ENCODE assay signal across 8 mouse cellular contexts in the genomic region with DNA sequence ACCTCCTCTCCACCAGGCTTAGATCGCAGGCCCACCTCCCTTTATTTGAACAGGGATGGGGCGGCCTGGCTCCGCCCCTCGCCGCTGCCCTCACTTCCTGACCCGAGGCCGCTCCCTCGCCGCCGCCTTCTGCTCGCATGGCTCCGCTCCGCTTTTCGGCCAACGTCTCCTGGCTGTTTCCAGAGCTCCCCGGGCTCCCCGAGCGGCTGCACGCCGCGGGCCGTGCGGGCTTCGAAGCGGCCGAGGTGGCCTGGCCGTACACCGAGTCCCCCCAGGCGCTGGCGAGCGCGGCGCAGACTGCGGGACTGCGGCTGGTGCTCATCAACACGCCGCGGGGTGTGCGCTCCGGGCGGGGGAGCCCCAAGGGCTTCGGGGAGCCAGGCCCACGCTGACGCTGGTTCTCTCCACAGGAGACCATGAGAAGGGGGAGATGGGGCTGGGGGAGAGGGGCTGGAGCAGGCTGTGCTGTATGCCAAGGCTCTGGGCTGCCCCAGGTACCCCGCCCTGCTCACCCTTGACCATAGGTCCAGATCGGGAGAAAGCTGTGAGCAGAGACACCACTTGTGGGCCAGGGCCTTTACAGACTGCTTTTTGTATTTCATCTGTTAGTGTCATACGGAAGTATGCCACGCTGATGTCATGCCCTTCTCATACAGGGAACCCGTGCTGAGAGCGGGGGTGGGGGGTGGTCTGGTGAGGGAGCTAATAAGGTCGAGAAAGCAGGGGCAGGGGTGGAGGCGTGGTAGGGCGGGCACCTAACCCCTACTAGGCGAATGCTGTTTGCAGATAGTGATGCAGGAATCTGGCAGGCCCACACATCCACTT. TPM values are rescaled to one million over a fixed set of nuclear protein-coding genes. Genes with fewer than 3 reads are reported as not detected.
DNase-seq lines count a peak whose midpoint lies in the region; ATAC-seq and TF ChIP-seq lines count a peak whose summit lies in the region.

No protein-coding gene starts in this region.

- H3K27ac ChIP-seq in heart, embryonic 14.5 days (replicated peaks in 1 of 2; ENCODE audit: control insufficient read depth in 1 of 2, insufficient read depth in 1 of 2, low read depth in 2 of 2, low read length in 2 of 2), result peak overlapping the region; percentile 74 to 83
- H3K27ac ChIP-seq in kidney, postnatal 0 days, result peak overlapping the region; percentile 75
- peak overlapping the region; percentile 62 for H3K27ac ChIP-seq in liver, embryonic 15.5 days (replicated peaks)
- peak overlapping the region; percentile 81 for H3K27ac ChIP-seq in stomach, embryonic 15.5 days

- H3K27me3 ChIP-seq in E14TG2a.4 (ENCODE audit: insufficient read depth, low read length), result peaks cover 9% of the 10 kb centered on the region
- H3K27me3 ChIP-seq in heart, embryonic 14.5 days (ENCODE audit: control insufficient read depth, insufficient read depth, low read length), result no peaks in the 10 kb centered on the region
- no peaks in the 10 kb centered on the region for H3K27me3 ChIP-seq in kidney, postnatal 0 days (ENCODE audit: insufficient read depth, low read length)
- H3K27me3 ChIP-seq in liver, embryonic 15.5 days, result no peaks in the 10 kb centered on the region; the same call in 1 of the 2 replicates
- H3K27me3 ChIP-seq in stomach, embryonic 15.5 days (replicated peaks), result no peaks in the 10 kb centered on the region

- H3K4me1 ChIP-seq in E14TG2a.4 (replicated peaks; ENCODE audit: low read depth, low read length), result peaks cover 19% of the 10 kb centered on the region
- H3K4me1 ChIP-seq in heart, embryonic 14.5 days (ENCODE audit: control insufficient read depth in 2 of 2, insufficient read depth in 2 of 2, low read length in 2 of 2), result peaks cover 0 to 10% of the 10 kb centered on the region in 2 experiments; a peak in 3 of 4 replicates
- peaks cover 10% of the 10 kb centered on the region; the same call in 1 of the 2 replicates for H3K4me1 ChIP-seq in kidney, postnatal 0 days (replicated peaks; ENCODE audit: insufficient read depth, low read length)
- peaks cover 25% of the 10 kb centered on the region for H3K4me1 ChIP-seq in liver, embryonic 15.5 days (replicated peaks)
- peaks cover 13% of the 10 kb centered on the region; the same call in 1 of the 2 replicates for H3K4me1 ChIP-seq in stomach, embryonic 15.5 days

- 0 out of 2 replicates have a peak, but pooled peaks have one; percentile 58 for ATAC-seq in erythroid progenitor cell, adult 5-6 weeks (replicated peaks; ENCODE audit: low FRiP score, poor library complexity, severe bottlenecking)
- ATAC-seq in heart, embryonic 14.5 days (ENCODE audit: insufficient number of reproducible peaks, insufficient read depth, low FRiP score, low read depth), result peak; percentile 62
- peak; percentile 44 for ATAC-seq in kidney, postnatal 0 days (replicated peaks; ENCODE audit: low FRiP score, low read depth)
- peak; percentile 69 for ATAC-seq in liver, embryonic 15.5 days (ENCODE audit: insufficient read depth)
- peak; percentile 70 for ATAC-seq in stomach, embryonic 15.5 days (ENCODE audit: insufficient read depth, low FRiP score, low read depth)

- peak overlapping the region; percentile 85 for H3K4me2 ChIP-seq in heart, embryonic 14.5 days (ENCODE audit: low read length)
- H3K4me2 ChIP-seq in kidney, postnatal 0 days (ENCODE audit: low read length), result peak overlapping the region; percentile 99
- peak overlapping the region; percentile 94 for H3K4me2 ChIP-seq in liver, embryonic 15.5 days
- peak overlapping the region; percentile 77 for H3K4me2 ChIP-seq in stomach, embryonic 15.5 days

- H3K9me3 ChIP-seq in E14TG2a.4 (ENCODE audit: low read length), result no peaks in the 10 kb centered on the region; the same call in 1 of the 2 replicates
- no peaks in the 10 kb centered on the region for H3K9me3 ChIP-seq in heart, embryonic 14.5 days (ENCODE audit: control insufficient read depth, low read length)
- no peaks in the 10 kb centered on the region for H3K9me3 ChIP-seq in kidney, postnatal 0 days (replicated peaks; ENCODE audit: low read length)
- no peaks in the 10 kb centered on the region for H3K9me3 ChIP-seq in liver, embryonic 15.5 days (replicated peaks)
- no peaks in the 10 kb centered on the region for H3K9me3 ChIP-seq in stomach, embryonic 15.5 days

- peak overlapping the region; percentile 81 for H3K4me3 ChIP-seq in E14TG2a.4 (replicated peaks; ENCODE audit: low read length)
- peak overlapping the region; percentile 70 to 86 for H3K4me3 ChIP-seq in heart, embryonic 14.5 days (ENCODE audit: control insufficient read depth in 1 of 2, insufficient read depth in 1 of 2, low read depth in 1 of 2, low read length in 2 of 2)
- H3K4me3 ChIP-seq in kidney, postnatal 0 days (replicated peaks; ENCODE audit: low read depth, low read length), result peak overlapping the region; percentile 72
- H3K4me3 ChIP-seq in liver, embryonic 15.5 days (replicated peaks), result peak overlapping the region; percentile 70
- peak overlapping the region; percentile 69 for H3K4me3 ChIP-seq in stomach, embryonic 15.5 days (replicated peaks)

- peak; percentile 17 for DNase-seq in c-Kit-negative CD71-positive TER-119-positive erythroid progenitor cells, embryonic 14.5 days (ENCODE audit: low read depth, low spot score)
- peak; percentile 85 for DNase-seq in kidney, postnatal 0 days (ENCODE audit: low spot score)
- peak; percentile 87 for DNase-seq in neural tube, embryonic 10.5 days (ENCODE audit: extremely low spot score, low spot score)

- TF ChIP-seq CTCF in E14TG2a.4 (conservative IDR thresholded peaks at IDR 0.05; ENCODE audit: low read length), result no peak
- TF ChIP-seq CTCF in kidney, postnatal 0 days (IDR thresholded peaks at IDR 0.05; ENCODE audit: low read depth), result no peak

- H3K36me3 ChIP-seq in E14TG2a.4 (ENCODE audit: insufficient read depth, low read length), result peaks cover 38% of the 10 kb centered on the region
- H3K36me3 ChIP-seq in heart, embryonic 14.5 days (ENCODE audit: control insufficient read depth, insufficient read depth, low read length), result peaks cover 38% of the 10 kb centered on the region
- peaks cover 29% of the 10 kb centered on the region for H3K36me3 ChIP-seq in kidney, postnatal 0 days (ENCODE audit: insufficient read depth, low read length)
- peaks cover 30% of the 10 kb centered on the region for H3K36me3 ChIP-seq in liver, embryonic 15.5 days (replicated peaks)
- H3K36me3 ChIP-seq in stomach, embryonic 15.5 days, result peaks cover 24% of the 10 kb centered on the region

- peak overlapping the region; percentile 86 for H3K9ac ChIP-seq in heart, embryonic 14.5 days (ENCODE audit: low read length)
- H3K9ac ChIP-seq in kidney, postnatal 0 days (ENCODE audit: low read depth, low read length), result peak overlapping the region; percentile 83
- H3K9ac ChIP-seq in liver, embryonic 15.5 days, result peak overlapping the region; percentile 68
- H3K9ac ChIP-seq in stomach, embryonic 15.5 days, result peak overlapping the region; percentile 54

- under 1% methylated on average over 54 of the region's 54 CpGs for WGBS in heart, embryonic 14.5 days
- WGBS in kidney, postnatal 0 days, result 3% methylated on average over 53 of the region's 54 CpGs
- under 1% methylated on average over 54 of the region's 54 CpGs for WGBS in liver, embryonic 15.5 days (ENCODE audit: insufficient replicate concordance)
- under 1% methylated on average over 54 of the region's 54 CpGs for WGBS in stomach, embryonic 15.5 days

RNA-seq across cellular contexts. Expression of gene Szt2, which starts 49.0 kb away (rescaled TPM):
- total RNA-seq in erythroid progenitor cell, adult 5-6 weeks (2015; ENCODE audit: low replicate concordance), result 36.9 and 44.3 TPM in 2 replicates
- total RNA-seq in erythroid progenitor cell, adult 5-6 weeks (2017; ENCODE audit: low replicate concordance), result 18.2 and 33.9 TPM in 2 replicates
- 7.1 and 7.6 TPM in 2 replicates for polyA plus RNA-seq in heart, embryonic 14.5 days (2014; fragmentation: Nextera tagmentation; extraction: Ambion mirVana)
- polyA plus RNA-seq in kidney, postnatal 0 days (2015; fragmentation: Nextera tagmentation; extraction: Ambion mirVana), result 3.3 and 3.6 TPM in 2 replicates
- polyA plus RNA-seq in liver, embryonic 15.5 days (2015; fragmentation: Nextera tagmentation; extraction: Ambion mirVana), result 2.4 and 2.5 TPM in 2 replicates
- 4.8 and 7.0 TPM in 2 replicates for polyA plus RNA-seq in stomach, embryonic 15.5 days (2015; fragmentation: Nextera tagmentation; extraction: Ambion mirVana)

RNA-seq across cellular contexts. Expression of gene Med8, which starts 49.0 kb away (rescaled TPM):
- total RNA-seq in erythroid progenitor cell, adult 5-6 weeks (2015; ENCODE audit: low replicate concordance), result 62.7 and 72.5 TPM in 2 replicates
- total RNA-seq in erythroid progenitor cell, adult 5-6 weeks (2017; ENCODE audit: low replicate concordance), result 63.6 and 68.4 TPM in 2 replicates
- 63.6 and 69.4 TPM in 2 replicates for polyA plus RNA-seq in heart, embryonic 14.5 days (2014; fragmentation: Nextera tagmentation; extraction: Ambion mirVana)
- polyA plus RNA-seq in kidney, postnatal 0 days (2015; fragmentation: Nextera tagmentation; extraction: Ambion mirVana), result 89.6 and 92.8 TPM in 2 replicates
- 65.5 and 73.5 TPM in 2 replicates for polyA plus RNA-seq in liver, embryonic 15.5 days (2015; fragmentation: Nextera tagmentation; extraction: Ambion mirVana)
- 99.8 and 101 TPM in 2 replicates for polyA plus RNA-seq in stomach, embryonic 15.5 days (2015; fragmentation: Nextera tagmentation; extraction: Ambion mirVana)

Comparison
In these comparisons a context has a peak if more than half of its experiments do, and no peak if none do; other contexts are left out.
1. Peak in every context shown above with its lines: DNase-seq, ATAC-seq, H3K4me3 ChIP-seq and H3K27ac ChIP-seq.
2. DNase-seq: peak in every context shown above with its lines; median percentile 87 in neural tube, embryonic 10.5 days; 85 in kidney, postnatal 0 days; 17 in c-Kit-negative CD71-positive TER-119-positive erythroid progenitor cells, embryonic 14.5 days.